Comparison of ENCODE assay signal across 21 mouse cellular contexts in genomic region chr11:21181616-21182015, GRCm38 (mm10). TPM values are rescaled to one million over a fixed set of nuclear protein-coding genes. Genes with fewer than 3 reads are reported as not detected.
DNase-seq lines count a peak whose midpoint lies in the region; ATAC-seq and TF ChIP-seq lines count a peak whose summit lies in the region.
"Had no signal": no experiment of that assay in that cellular context is flagged by ENCODE, and none has a peak within 500 bp of the region (broad histone marks: within the 10 kb centered on the region; RNA-seq: fewer than 3 reads in every experiment).

No protein-coding gene starts in this region.

- H3K9ac ChIP-seq in liver, postnatal 0 days (replicated peaks) = no peak overlapping the region
- H3K9ac ChIP-seq in liver, embryonic 11.5 days (ENCODE audit: low read depth, low read length) = no peak overlapping the region
- no peak overlapping the region for H3K9ac ChIP-seq in CH12.LX (ENCODE audit: insufficient read depth, low read depth)
- H3K9ac ChIP-seq: embryonic facial prominence, embryonic 12.5 days; forebrain, embryonic 13.5 days; forebrain, embryonic 15.5 days; forebrain, postnatal 0 days had no signal

- in situ Hi-C loops in CH12.LX (cut with MboI; ENCODE audit: low pct_ligation_motif_present, low pct_unique_long_range_greater_than_20kb, low sequenced_read_pairs) = loop anchor here (25.0 kb wide), 1 partner anchor 719 kb away; no protein-coding TSS in a partner anchor

- no peak for TF ChIP-seq CTCF in liver, postnatal 0 days (IDR thresholded peaks at IDR 0.05; ENCODE audit: low read depth)
- TF ChIP-seq CTCF in CH12.LX (conservative IDR thresholded peaks at IDR 0.05 in 1 of 2, IDR thresholded peaks at IDR 0.05 in 1 of 2; ENCODE audit: low read depth in 2 of 2, low read length in 2 of 2) = no peak

- TF ChIP-seq POLR2A in CH12.LX (IDR thresholded peaks at IDR 0.05; ENCODE audit: low read depth, low read length) = no peak

- no peak for DNase-seq in liver, postnatal 0 days
- no peak for DNase-seq in liver, embryonic 11.5 days (ENCODE audit: low spot score)
- DNase-seq in CH12.LX (ENCODE audit: extremely low read depth) = no peak
- DNase-seq in induced T-regulatory cell, adult 2 months (ENCODE audit: low read depth) = peak; percentile 73
- DNase-seq in yolk sac, embryonic 10.5 days (ENCODE audit: low spot score) = no peak
- DNase-seq: adrenal gland, adult 8-10 months; adrenal gland, postnatal 14 days; adrenal gland, postnatal 36 days; cerebellum, adult 11-12 months; cerebellum, adult 2 months; cerebellum, adult 9-10 months; cerebellum, postnatal 10 days; cerebellum, postnatal 25 days; forebrain, postnatal 0 days had no signal

- no peaks in the 10 kb centered on the region for H3K79me2 ChIP-seq in CH12.LX (replicated peaks; ENCODE audit: control insufficient read depth, extremely low read depth, insufficient read depth, poor library complexity, severe bottlenecking)

- no peak overlapping the region for H3K4me2 ChIP-seq in liver, postnatal 0 days (ENCODE audit: low read depth, low read length)
- no peak overlapping the region for H3K4me2 ChIP-seq in liver, embryonic 11.5 days
- H3K4me2 ChIP-seq in CH12.LX (ENCODE audit: insufficient read depth, low read depth, poor library complexity, severe bottlenecking) = no peak overlapping the region
- H3K4me2 ChIP-seq: embryonic facial prominence, embryonic 12.5 days; forebrain, embryonic 13.5 days; forebrain, embryonic 15.5 days had no signal

- H3K36me3 ChIP-seq in liver, postnatal 0 days (replicated peaks; ENCODE audit: insufficient read depth, low read length) = no peaks in the 10 kb centered on the region
- H3K36me3 ChIP-seq in liver, embryonic 11.5 days (ENCODE audit: control insufficient read depth, insufficient read depth, low read length) = no peaks in the 10 kb centered on the region
- H3K36me3 ChIP-seq in CH12.LX (replicated peaks in 1 of 2; ENCODE audit: control insufficient read depth in 1 of 2, insufficient read depth in 1 of 2, low read length in 1 of 2) = no peaks in the 10 kb centered on the region
- H3K36me3 ChIP-seq: embryonic facial prominence, embryonic 10.5 days; embryonic facial prominence, embryonic 12.5 days; forebrain, embryonic 15.5 days; G1E had no signal

- H3K27ac ChIP-seq in liver, postnatal 0 days (ENCODE audit: low read depth) = 0 out of 2 replicates have a peak overlapping the region, but pooled peaks have one; percentile 39
- no peak overlapping the region for H3K27ac ChIP-seq in liver, embryonic 11.5 days (ENCODE audit: low read depth, low read length)
- no peak overlapping the region for H3K27ac ChIP-seq in CH12.LX (ENCODE audit: insufficient read depth, low read depth)
- H3K27ac ChIP-seq: embryonic facial prominence, embryonic 10.5 days; embryonic facial prominence, embryonic 12.5 days; forebrain, embryonic 13.5 days; forebrain, embryonic 15.5 days had no signal

- H3K27me3 ChIP-seq in liver, postnatal 0 days (ENCODE audit: insufficient read depth, low read length) = no peaks in the 10 kb centered on the region
- no peaks in the 10 kb centered on the region for H3K27me3 ChIP-seq in liver, embryonic 11.5 days (replicated peaks; ENCODE audit: control insufficient read depth, insufficient read depth, low read length)
- no peaks in the 10 kb centered on the region for H3K27me3 ChIP-seq in CH12.LX (replicated peaks)
- H3K27me3 ChIP-seq: embryonic facial prominence, embryonic 12.5 days; forebrain, embryonic 13.5 days; forebrain, embryonic 15.5 days had no signal

- no peak overlapping the region for H3K4me3 ChIP-seq in liver, postnatal 0 days (ENCODE audit: low read depth, low read length)
- H3K4me3 ChIP-seq in liver, embryonic 11.5 days (ENCODE audit: low read depth, low read length) = no peak overlapping the region
- no peak overlapping the region for H3K4me3 ChIP-seq in CH12.LX (replicated peaks in 1 of 3; ENCODE audit: low read depth in 2 of 3, low read length in 2 of 3, poor library complexity in 1 of 3)
- H3K4me3 ChIP-seq: embryonic facial prominence, embryonic 10.5 days; embryonic facial prominence, embryonic 12.5 days; forebrain, embryonic 13.5 days; forebrain, embryonic 15.5 days had no signal

- H3K4me1 ChIP-seq in liver, postnatal 0 days (ENCODE audit: insufficient read depth) = peaks cover 9% of the 10 kb centered on the region
- peaks cover 7% of the 10 kb centered on the region for H3K4me1 ChIP-seq in liver, embryonic 11.5 days (replicated peaks; ENCODE audit: control insufficient read depth, insufficient read depth, low read length)
- H3K4me1 ChIP-seq in CH12.LX (ENCODE audit: control insufficient read depth in 1 of 2, insufficient read depth in 2 of 2) = peaks cover 11 to 53% of the 10 kb centered on the region in 2 experiments
- H3K4me1 ChIP-seq: embryonic facial prominence, embryonic 12.5 days; forebrain, embryonic 13.5 days; forebrain, embryonic 15.5 days had no signal

- H3K9me3 ChIP-seq in liver, postnatal 0 days (ENCODE audit: low read length) = no peaks in the 10 kb centered on the region
- H3K9me3 ChIP-seq in liver, embryonic 11.5 days (ENCODE audit: control insufficient read depth, low read length) = no peaks in the 10 kb centered on the region
- peaks cover 8% of the 10 kb centered on the region for H3K9me3 ChIP-seq in CH12.LX (replicated peaks; ENCODE audit: low read length)
- H3K9me3 ChIP-seq: embryonic facial prominence, embryonic 10.5 days; embryonic facial prominence, embryonic 12.5 days; forebrain, embryonic 13.5 days; forebrain, embryonic 15.5 days had no signal

- dilution Hi-C loops in CH12.LX (cut with MboI; ENCODE audit: extremely low pct_ligation_motif_present, extremely low pct_unique_long_range_greater_than_20kb, low sequenced_read_pairs) = no loop called here

- 83% methylated on average over 2 of the region's 2 CpGs for WGBS in liver, postnatal 0 days (ENCODE audit: insufficient replicate concordance)
- 69% methylated on average over 2 of the region's 2 CpGs for WGBS in liver, embryonic 11.5 days

- no peak for ATAC-seq in liver, postnatal 0 days
- no peak for ATAC-seq in liver, embryonic 11.5 days (replicated peaks; ENCODE audit: low FRiP score)
- ATAC-seq: activated CD4-positive, CD25-positive, alpha-beta regulatory T cell, adult 4 months; forebrain, embryonic 13.5 days; forebrain, embryonic 15.5 days; forebrain, postnatal 0 days; Patski had no signal

- no peak for TF ChIP-seq EP300 in liver, postnatal 0 days (IDR thresholded peaks at IDR 0.05; ENCODE audit: low read depth)
- no peak for TF ChIP-seq EP300 in CH12.LX (IDR thresholded peaks at IDR 0.05; ENCODE audit: low read length)

- no peak for TF ChIP-seq RAD21 in CH12.LX (IDR thresholded peaks at IDR 0.05; ENCODE audit: low read depth, low read length)

TF ChIP-seq in CH12.LX, 34 proteins besides CTCF, POLR2A, EP300 and RAD21:
- TF ChIP-seq MXI1 (IDR thresholded peaks at IDR 0.05; ENCODE audit: low read depth, low read length) (no peak), CHD2 (IDR thresholded peaks at IDR 0.05; ENCODE audit: low read length) (no peak), JUND (conservative IDR thresholded peaks at IDR 0.05; ENCODE audit: low read depth, low read length) (peak; percentile 80), ZNF384 (IDR thresholded peaks at IDR 0.05; ENCODE audit: low read depth, low read length) (no peak), SIN3A (IDR thresholded peaks at IDR 0.05; ENCODE audit: low read length) (no peak), KAT2A (IDR thresholded peaks at IDR 0.05; ENCODE audit: insufficient replicate concordance, low read length) (no peak), MAFK (IDR thresholded peaks at IDR 0.05; ENCODE audit: insufficient replicate concordance, low read length) (no peak), POLR2AphosphoS2 (IDR thresholded peaks at IDR 0.05; ENCODE audit: low read depth, low read length) (no peak), PAX5 (IDR thresholded peaks at IDR 0.05; ENCODE audit: low read length) (no peak), NELFE (IDR thresholded peaks at IDR 0.05; ENCODE audit: low read depth, low read length) (no peak), NRF1 (IDR thresholded peaks at IDR 0.05; ENCODE audit: low read depth, low read length) (no peak), TBP (conservative IDR thresholded peaks at IDR 0.05; ENCODE audit: low read depth, low read length) (no peak), ELF1 (IDR thresholded peaks at IDR 0.05; ENCODE audit: low read depth, low read length) (no peak), ETS1 (conservative IDR thresholded peaks at IDR 0.05; ENCODE audit: low read depth, low read length) (no peak), USF1 (IDR thresholded peaks at IDR 0.05; ENCODE audit: low read depth, low read length) (no peak), RCOR1 (conservative IDR thresholded peaks at IDR 0.05; ENCODE audit: low read depth, low read length) (no peak), JUN (IDR thresholded peaks at IDR 0.05; ENCODE audit: insufficient read depth, low read depth, low read length) (peak; percentile 70)

RNA-seq across cellular contexts. Expression of gene Vps54, which starts 57.5 kb away (rescaled TPM):
- 4.3 and 4.9 TPM in 2 replicates for polyA plus RNA-seq in liver, postnatal 0 days (2015; fragmentation: Nextera tagmentation; extraction: Ambion mirVana)
- 10.4 and 11.1 TPM in 2 replicates for polyA plus RNA-seq in liver, embryonic 11.5 days (2014; fragmentation: Nextera tagmentation; extraction: Ambion mirVana)
- total RNA-seq in CH12.LX (2012; rRNA removed) = 20.4 and 24.7 TPM in 2 replicates
- total RNA-seq in CH12.LX (2014; rRNA removed) = 37.5 and 43.5 TPM in 2 replicates
- polyA plus RNA-seq in CH12.LX (2012; ENCODE audit: insufficient read length, low read depth) = 22.7 and 22.9 TPM in 2 replicates
